Mouse (Mus musculus): Measurements from ENCODE around the gene Tjp3. TPM values are rescaled to one million over a fixed set of nuclear protein-coding genes. Genes with fewer than 3 reads are reported as not detected.

Gene Tjp3
- total RNA-seq, 1 experiment, result 5.2 TPM

DNA sequence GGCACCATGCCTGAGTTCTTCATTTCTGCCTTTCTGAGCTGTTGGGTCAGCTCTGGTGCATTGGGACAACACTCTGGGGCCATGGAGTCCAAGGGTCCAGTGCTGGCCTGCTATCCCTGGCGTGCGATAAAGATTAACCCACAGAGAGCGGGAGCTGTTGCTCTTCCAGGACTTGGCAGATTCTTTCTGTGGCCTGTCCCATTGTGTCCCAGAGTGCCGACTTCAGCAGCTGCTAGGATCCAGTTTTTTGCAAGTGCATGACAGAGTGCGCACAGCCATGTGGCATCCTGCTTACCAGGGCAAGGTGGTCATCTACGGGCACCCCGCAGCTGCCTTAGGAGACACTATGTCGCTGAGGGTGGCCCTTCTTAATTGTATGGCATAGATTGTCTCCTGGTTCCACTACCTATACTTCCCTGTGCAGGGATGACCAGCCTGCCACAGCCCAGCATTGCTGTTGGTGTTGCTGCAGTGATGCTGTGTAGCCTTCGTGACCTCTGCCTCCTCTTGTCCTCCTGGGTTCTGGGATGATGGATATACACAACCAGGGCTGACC is 9.0 kb upstream of the Tjp3 start:
- in situ Hi-C loops (cut with MboI; ENCODE audit: low sequenced_read_pairs in 2 of 2, unreplicated experiment in 2 of 2), result no loop called here
- H3K27ac ChIP-seq (ENCODE audit: insufficient read depth, low read depth, low read length, poor library complexity, severe bottlenecking), result no peak overlapping the region
- peaks cover 2% of the 10 kb centered on the region; the same call in 1 of the 2 replicates for H3K36me3 ChIP-seq (ENCODE audit: control insufficient read depth, insufficient read depth, low read length, poor library complexity, severe bottlenecking)
- no peaks in the 10 kb centered on the region for H3K9me3 ChIP-seq (ENCODE audit: control insufficient read depth, insufficient read depth, low read depth, low read length)
- H3K9ac ChIP-seq (ENCODE audit: insufficient read depth, low read depth, low read length, poor library complexity, severe bottlenecking), result no peak overlapping the region
- no peak overlapping the region for H3K4me3 ChIP-seq (ENCODE audit: insufficient read depth in 1 of 2, low read depth in 1 of 2, low read length in 2 of 2, poor library complexity in 1 of 2, severe bottlenecking in 1 of 2)
- DNase-seq (ENCODE audit: low read depth, low spot score), result no peak
- no peak for TF ChIP-seq CHD2 (IDR thresholded peaks at IDR 0.05; ENCODE audit: low read depth, low read length)
- TF ChIP-seq ZC3H11A (IDR thresholded peaks at IDR 0.05; ENCODE audit: borderline replicate concordance, low read depth, low read length), result no peak
- no peak for TF ChIP-seq MAFK (IDR thresholded peaks at IDR 0.05; ENCODE audit: insufficient read depth, low read depth, low read length)
- no peak for TF ChIP-seq ZNF384 (IDR thresholded peaks at IDR 0.05; ENCODE audit: low read depth, low read length)
- TF ChIP-seq HCFC1 (IDR thresholded peaks at IDR 0.05; ENCODE audit: borderline replicate concordance, insufficient read depth, low read length), result no peak
- peaks cover 0 to 19% of the 10 kb centered on the region in 2 experiments; a peak in 1 of 4 replicates for H3K4me1 ChIP-seq (ENCODE audit: control insufficient read depth in 2 of 2, insufficient read depth in 2 of 2, low read length in 2 of 2, poor library complexity in 1 of 2)

DNA sequence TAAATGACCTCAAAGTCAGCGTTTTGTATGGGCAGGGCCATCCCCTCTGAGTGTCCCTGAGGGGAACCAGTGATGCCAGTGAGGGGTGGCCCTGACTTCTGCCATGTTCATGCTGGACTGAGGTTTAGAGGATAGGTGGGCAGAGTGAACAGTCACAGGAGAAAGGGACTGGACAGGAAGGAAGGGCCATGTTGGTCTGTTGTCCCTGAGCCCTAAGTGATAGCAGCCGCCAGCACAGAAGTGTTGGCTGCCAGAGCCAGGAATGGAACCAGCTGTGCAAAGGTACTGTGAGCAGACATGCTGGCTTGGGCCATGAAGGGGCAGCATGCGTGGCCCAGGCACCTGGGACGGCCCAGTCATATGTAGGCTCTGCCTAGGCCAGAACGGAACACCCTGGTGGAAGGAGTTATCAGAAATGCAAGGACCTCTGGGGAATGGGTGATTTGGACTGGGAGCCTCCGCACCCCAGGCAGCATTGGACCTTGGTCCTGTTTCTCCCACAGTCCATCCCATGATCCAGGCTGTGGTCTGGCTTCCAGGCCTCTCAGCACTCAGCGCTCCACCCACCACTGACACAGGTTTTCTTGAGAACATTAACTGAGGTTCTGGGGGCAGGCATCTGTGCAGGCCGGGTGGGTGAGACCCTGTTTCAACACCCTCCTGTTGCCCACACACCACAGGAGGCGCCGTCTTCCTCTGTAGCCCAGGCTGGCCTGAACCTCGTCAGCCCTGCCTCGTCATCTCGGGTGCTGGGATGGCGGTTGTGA is 8.4 kb upstream of the Tjp3 start:
- peaks cover 0 to 19% of the 10 kb centered on the region in 2 experiments; a peak in 1 of 4 replicates for H3K4me1 ChIP-seq (ENCODE audit: control insufficient read depth in 2 of 2, insufficient read depth in 2 of 2, low read length in 2 of 2, poor library complexity in 1 of 2)
- peaks cover 5% of the 10 kb centered on the region; the same call in 1 of the 2 replicates for H3K36me3 ChIP-seq (ENCODE audit: control insufficient read depth, insufficient read depth, low read length, poor library complexity, severe bottlenecking)
- H3K9me3 ChIP-seq (ENCODE audit: control insufficient read depth, insufficient read depth, low read depth, low read length), result no peaks in the 10 kb centered on the region
- in situ Hi-C loops (cut with MboI; ENCODE audit: low sequenced_read_pairs in 2 of 2, unreplicated experiment in 2 of 2), result no loop called here
- no peak overlapping the region for H3K27ac ChIP-seq (ENCODE audit: insufficient read depth, low read depth, low read length, poor library complexity, severe bottlenecking)
- H3K4me3 ChIP-seq (ENCODE audit: insufficient read depth in 1 of 2, low read depth in 1 of 2, low read length in 2 of 2, poor library complexity in 1 of 2, severe bottlenecking in 1 of 2), result no peak overlapping the region
- TF ChIP-seq ZC3H11A (IDR thresholded peaks at IDR 0.05; ENCODE audit: borderline replicate concordance, low read depth, low read length), result no peak
- no peak for TF ChIP-seq ZNF384 (IDR thresholded peaks at IDR 0.05; ENCODE audit: low read depth, low read length)
- no peak for TF ChIP-seq HCFC1 (IDR thresholded peaks at IDR 0.05; ENCODE audit: borderline replicate concordance, insufficient read depth, low read length)
- TF ChIP-seq MAFK (IDR thresholded peaks at IDR 0.05; ENCODE audit: insufficient read depth, low read depth, low read length), result no peak
- no peak for TF ChIP-seq CHD2 (IDR thresholded peaks at IDR 0.05; ENCODE audit: low read depth, low read length)
- no peak for DNase-seq (ENCODE audit: low read depth, low spot score)
- no peak overlapping the region for H3K9ac ChIP-seq (ENCODE audit: insufficient read depth, low read depth, low read length, poor library complexity, severe bottlenecking)

DNA sequence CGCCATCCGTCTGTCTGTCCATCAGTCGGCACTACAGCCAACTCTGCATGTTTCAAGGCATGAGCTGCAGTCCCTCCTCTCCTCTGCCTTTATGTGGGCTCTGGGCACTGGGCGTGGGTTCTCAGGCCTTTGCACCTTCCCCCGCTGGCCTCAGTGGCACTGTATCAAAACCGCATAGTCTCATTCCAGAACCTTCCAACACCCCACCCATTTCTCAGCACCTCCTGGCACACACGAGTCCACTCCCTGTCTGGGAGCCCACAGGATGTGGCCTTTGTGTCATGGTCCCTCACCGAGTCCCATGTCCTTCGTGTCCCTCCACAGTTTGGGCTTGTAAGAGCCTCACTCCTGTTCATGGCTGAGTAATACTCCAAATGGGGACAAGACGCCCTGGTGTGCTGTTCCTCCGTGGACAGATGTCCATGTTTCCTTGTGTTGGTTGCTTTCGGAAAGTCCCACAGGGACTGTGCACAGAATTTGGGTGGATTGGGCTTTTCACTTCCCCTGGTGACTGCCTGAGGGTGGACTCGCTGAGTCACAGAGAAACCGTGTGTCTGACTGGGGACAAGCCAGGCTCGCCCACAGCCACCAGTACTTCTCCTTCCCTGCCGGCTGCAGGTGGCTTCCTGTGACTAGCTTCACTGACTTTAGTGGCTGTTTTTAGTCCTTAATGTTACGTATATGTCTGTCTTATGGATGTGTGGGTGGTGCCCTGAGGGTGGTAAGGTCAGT is 7.2 kb upstream of the Tjp3 start:
- Histone ChIP-seq H3K4me3 (ENCODE audit: insufficient read depth in 1 of 2, low read depth in 1 of 2, low read length in 2 of 2, poor library complexity in 1 of 2, severe bottlenecking in 1 of 2) (no peak overlapping the region), H3K9me3 (ENCODE audit: control insufficient read depth, insufficient read depth, low read depth, low read length) (no peaks in the 10 kb centered on the region), H3K9ac (ENCODE audit: insufficient read depth, low read depth, low read length, poor library complexity, severe bottlenecking) (no peak overlapping the region), H3K4me1 (ENCODE audit: control insufficient read depth in 2 of 2, insufficient read depth in 2 of 2, low read length in 2 of 2, poor library complexity in 1 of 2) (peaks cover 0 to 27% of the 10 kb centered on the region in 2 experiments; a peak in 2 of 4 replicates), H3K27ac (ENCODE audit: insufficient read depth, low read depth, low read length, poor library complexity, severe bottlenecking) (no peak overlapping the region), H3K36me3 (ENCODE audit: control insufficient read depth, insufficient read depth, low read length, poor library complexity, severe bottlenecking) (peaks cover 5% of the 10 kb centered on the region; the same call in 1 of the 2 replicates)
- DNase-seq (ENCODE audit: low read depth, low spot score), result no peak
- TF ChIP-seq HCFC1 (IDR thresholded peaks at IDR 0.05; ENCODE audit: borderline replicate concordance, insufficient read depth, low read length), result no peak
- TF ChIP-seq CHD2 (IDR thresholded peaks at IDR 0.05; ENCODE audit: low read depth, low read length), result no peak
- TF ChIP-seq ZC3H11A (IDR thresholded peaks at IDR 0.05; ENCODE audit: borderline replicate concordance, low read depth, low read length), result no peak
- TF ChIP-seq MAFK (IDR thresholded peaks at IDR 0.05; ENCODE audit: insufficient read depth, low read depth, low read length), result no peak
- no peak for TF ChIP-seq ZNF384 (IDR thresholded peaks at IDR 0.05; ENCODE audit: low read depth, low read length)
- in situ Hi-C loops (cut with MboI; ENCODE audit: low sequenced_read_pairs in 2 of 2, unreplicated experiment in 2 of 2), result no loop called here

DNA sequence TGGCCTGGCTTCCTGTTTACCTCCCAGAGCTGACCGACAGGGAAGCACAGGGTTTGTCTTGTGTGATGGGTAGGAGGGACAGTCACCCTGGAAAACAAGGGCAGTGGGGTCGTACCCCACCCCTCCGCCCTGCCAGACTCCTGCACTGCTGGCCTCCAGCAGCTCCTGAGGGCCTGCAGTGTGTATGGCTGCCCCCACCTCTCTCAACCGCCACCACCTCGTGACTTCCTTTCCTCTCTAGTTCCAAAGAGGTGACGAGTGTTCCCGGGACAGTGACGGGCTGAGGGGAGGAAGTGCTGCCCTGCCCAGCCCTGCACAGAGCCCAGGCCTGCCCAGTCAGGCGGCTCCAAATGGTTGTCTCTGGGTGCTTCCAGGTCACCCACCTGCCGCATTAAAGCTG is 6.5 kb upstream of the Tjp3 start:
- H3K36me3 ChIP-seq (ENCODE audit: control insufficient read depth, insufficient read depth, low read length, poor library complexity, severe bottlenecking), result peaks cover 5% of the 10 kb centered on the region; the same call in 1 of the 2 replicates
- no peaks in the 10 kb centered on the region for H3K9me3 ChIP-seq (ENCODE audit: control insufficient read depth, insufficient read depth, low read depth, low read length)
- H3K27ac ChIP-seq (ENCODE audit: insufficient read depth, low read depth, low read length, poor library complexity, severe bottlenecking), result no peak overlapping the region
- in situ Hi-C loops (cut with MboI; ENCODE audit: low sequenced_read_pairs in 2 of 2, unreplicated experiment in 2 of 2), result no loop called here
- TF ChIP-seq ZC3H11A (IDR thresholded peaks at IDR 0.05; ENCODE audit: borderline replicate concordance, low read depth, low read length) (no peak), ZNF384 (IDR thresholded peaks at IDR 0.05; ENCODE audit: low read depth, low read length) (no peak), CHD2 (IDR thresholded peaks at IDR 0.05; ENCODE audit: low read depth, low read length) (no peak), MAFK (IDR thresholded peaks at IDR 0.05; ENCODE audit: insufficient read depth, low read depth, low read length) (no peak)
- no peak for DNase-seq (ENCODE audit: low read depth, low spot score)
- peaks cover 0 to 21% of the 10 kb centered on the region in 2 experiments; a peak in 2 of 4 replicates for H3K4me1 ChIP-seq (ENCODE audit: control insufficient read depth in 2 of 2, insufficient read depth in 2 of 2, low read length in 2 of 2, poor library complexity in 1 of 2)
- no peak overlapping the region for H3K9ac ChIP-seq (ENCODE audit: insufficient read depth, low read depth, low read length, poor library complexity, severe bottlenecking)
- H3K4me3 ChIP-seq (ENCODE audit: insufficient read depth in 1 of 2, low read depth in 1 of 2, low read length in 2 of 2, poor library complexity in 1 of 2, severe bottlenecking in 1 of 2), result no peak overlapping the region
